Mouse (Mus musculus): ENCODE measurements around the gene Tecpr1.

Tecpr1 gene

GRCm38 (mm10) chr5:144253212-144253611, 29.8 kb upstream of the Tecpr1 start:
- in situ Hi-C loops (cut with MboI; ENCODE audit: unreplicated experiment in 2 of 2), result no loop called here

GRCm38 (mm10) chr5:144251876-144252577, 28.6 kb upstream of the Tecpr1 start:
- in situ Hi-C loops (cut with MboI; ENCODE audit: unreplicated experiment in 2 of 2), result no loop called here

GRCm38 (mm10) chr5:144249871-144250270, 26.5 kb upstream of the Tecpr1 start:
- in situ Hi-C loops (cut with MboI; ENCODE audit: unreplicated experiment in 2 of 2), result no loop called here

- in situ Hi-C loops (cut with MboI; ENCODE audit: unreplicated experiment in 2 of 2), result no loop called here
Measured at GRCm38 (mm10) chr5:144247906-144248585, 24.6 kb upstream of the Tecpr1 start.

GRCm38 (mm10) chr5:144247307-144247706, 23.9 kb upstream of the Tecpr1 start:
- in situ Hi-C loops (cut with MboI; ENCODE audit: unreplicated experiment in 2 of 2), result no loop called here

- in situ Hi-C loops (cut with MboI; ENCODE audit: unreplicated experiment in 2 of 2), result no loop called here
Measured at GRCm38 (mm10) chr5:144246669-144247068, 23.3 kb upstream of the Tecpr1 start.

- in situ Hi-C loops (cut with MboI; ENCODE audit: unreplicated experiment in 2 of 2), result no loop called here
Measured at GRCm38 (mm10) chr5:144245592-144245991, 22.2 kb upstream of the Tecpr1 start.

GRCm38 (mm10) chr5:144243901-144244487, 20.6 kb upstream of the Tecpr1 start, which contains the start of gene Bri3:
Gene Bri3, plus strand, starts transcription at chr5:144244437.
- in situ Hi-C loops (cut with MboI; ENCODE audit: unreplicated experiment in 2 of 2), result no loop called here

- in situ Hi-C loops (cut with MboI; ENCODE audit: unreplicated experiment in 2 of 2), result loop anchor here in 1 of 2 experiments (5.0 kb wide), 1 partner anchor 138 kb away; no protein-coding TSS in a partner anchor
Measured at GRCm38 (mm10) chr5:144238969-144239368, 15.6 kb upstream of the Tecpr1 start.

- in situ Hi-C loops (cut with MboI; ENCODE audit: unreplicated experiment in 2 of 2), result loop anchor here (5.0 kb wide), 3 partner anchors 143 to 498 kb away; no protein-coding TSS in a partner anchor
Measured at GRCm38 (mm10) chr5:144234714-144235113, 11.3 kb upstream of the Tecpr1 start.

- in situ Hi-C loops (cut with MboI; ENCODE audit: unreplicated experiment in 2 of 2), result loop anchor here (5.0 kb wide), 2 partner anchors 148 to 498 kb away; no protein-coding TSS in a partner anchor
Measured at GRCm38 (mm10) chr5:144234222-144234621, 10.8 kb upstream of the Tecpr1 start.

- in situ Hi-C loops (cut with MboI; ENCODE audit: unreplicated experiment in 2 of 2), result loop anchor here (5.0 kb wide), 2 partner anchors 150 to 500 kb away; no protein-coding TSS in a partner anchor
Measured at GRCm38 (mm10) chr5:144232531-144232930, 9.1 kb upstream of the Tecpr1 start.

- in situ Hi-C loops (cut with MboI; ENCODE audit: unreplicated experiment in 2 of 2), result loop anchor here (5.0 kb wide), 2 partner anchors 151 to 501 kb away; no protein-coding TSS in a partner anchor
Measured at GRCm38 (mm10) chr5:144231410-144231809, 8.0 kb upstream of the Tecpr1 start.

- in situ Hi-C loops (cut with MboI; ENCODE audit: unreplicated experiment in 2 of 2), result loop anchor here (5.0 kb wide), 2 partner anchors 152 to 502 kb away; no protein-coding TSS in a partner anchor
Measured at GRCm38 (mm10) chr5:144230216-144230615, 6.8 kb upstream of the Tecpr1 start.

- in situ Hi-C loops (cut with MboI; ENCODE audit: unreplicated experiment in 2 of 2), result no loop called here
Measured at GRCm38 (mm10) chr5:144226220-144226619, 2.8 kb upstream of the Tecpr1 start.

- in situ Hi-C loops (cut with MboI; ENCODE audit: unreplicated experiment in 2 of 2), result loop anchor here in 1 of 2 experiments (5.0 kb wide), 1 partner anchor 58 kb away; no protein-coding TSS in a partner anchor
Measured at GRCm38 (mm10) chr5:144223899-144224816, 743 bp upstream of the Tecpr1 start.

- in situ Hi-C loops (cut with MboI; ENCODE audit: unreplicated experiment in 2 of 2), result loop anchor here in 1 of 2 experiments (5.0 kb wide), 1 partner anchor 59 kb away; no protein-coding TSS in a partner anchor
Measured at GRCm38 (mm10) chr5:144222811-144223502, 458 bp downstream of the Tecpr1 start.

GRCm38 (mm10) chr5:144221305-144221704, 2.1 kb downstream of the Tecpr1 start:
- in situ Hi-C loops (cut with MboI; ENCODE audit: unreplicated experiment in 2 of 2), result loop anchor here in 1 of 2 experiments (5.0 kb wide), 1 partner anchor 61 kb away; no protein-coding TSS in a partner anchor

- in situ Hi-C loops (cut with MboI; ENCODE audit: unreplicated experiment in 2 of 2), result loop anchor here in 1 of 2 experiments (5.0 kb wide), 1 partner anchor 62 kb away; no protein-coding TSS in a partner anchor
Measured at GRCm38 (mm10) chr5:144219936-144220335, 3.5 kb downstream of the Tecpr1 start.
